Mouse (Mus musculus): ENCODE data around the gene Ddhd1. TPM values are rescaled to one million over a fixed set of nuclear protein-coding genes. Genes with fewer than 3 reads are reported as not detected.

Ddhd1 gene
- total and polyA plus RNA-seq, 3 experiments: 8.5 to 55.2 (median 31.1) TPM

GRCm38 (mm10) chr14:45618351-45618750 is 39.6 kb downstream of the Ddhd1 start:
- DNase-seq (ENCODE audit: low spot score) (no peak), ATAC-seq (ENCODE audit: extremely low read depth, insufficient number of reproducible peaks, low FRiP score, poor library complexity, severe bottlenecking) (no peak)
- Histone ChIP-seq H3K4me3 (ENCODE audit: low read depth, low read length) (no peak overlapping the region), H3K4me1 (ENCODE audit: insufficient read depth, low read depth, low read length) (no peaks in the 10 kb centered on the region), H3K9me3 (replicated peaks) (no peaks in the 10 kb centered on the region), H3K27me3 (ENCODE audit: insufficient read depth, low read length) (no peaks in the 10 kb centered on the region), H3K36me3 (replicated peaks) (peaks cover 58% of the 10 kb centered on the region)
- TF ChIP-seq GATA2 (IDR thresholded peaks at IDR 0.05; ENCODE audit: borderline replicate concordance, low read depth, low read length) (no peak), CTCF (IDR thresholded peaks at IDR 0.05; ENCODE audit: low read depth, low read length) (no peak), TAL1 (conservative IDR thresholded peaks at IDR 0.05; ENCODE audit: low read depth, low read length) (no peak), POLR2AphosphoS5 (IDR thresholded peaks at IDR 0.05; ENCODE audit: insufficient replicate concordance, low read depth, low read length) (no peak), GATA1 (IDR thresholded peaks at IDR 0.05; ENCODE audit: borderline replicate concordance, low read length) (no peak)

GRCm38 (mm10) chr14:45616526-45616925 is 41.4 kb downstream of the Ddhd1 start:
- Histone ChIP-seq H3K4me3 (ENCODE audit: low read depth, low read length) (no peak overlapping the region), H3K27me3 (ENCODE audit: insufficient read depth, low read length) (no peaks in the 10 kb centered on the region), H3K36me3 (replicated peaks) (peaks cover 69% of the 10 kb centered on the region), H3K4me1 (ENCODE audit: insufficient read depth, low read depth, low read length) (no peaks in the 10 kb centered on the region), H3K9me3 (replicated peaks) (no peaks in the 10 kb centered on the region)
- DNase-seq (ENCODE audit: low spot score): no peak
- no peak for ATAC-seq (ENCODE audit: extremely low read depth, insufficient number of reproducible peaks, low FRiP score, poor library complexity, severe bottlenecking)
- TF ChIP-seq TAL1 (conservative IDR thresholded peaks at IDR 0.05; ENCODE audit: low read depth, low read length): no peak
- TF ChIP-seq GATA2 (IDR thresholded peaks at IDR 0.05; ENCODE audit: borderline replicate concordance, low read depth, low read length): no peak
- TF ChIP-seq GATA1 (IDR thresholded peaks at IDR 0.05; ENCODE audit: borderline replicate concordance, low read length): no peak
- no peak for TF ChIP-seq CTCF (IDR thresholded peaks at IDR 0.05; ENCODE audit: low read depth, low read length)
- no peak for TF ChIP-seq POLR2AphosphoS5 (IDR thresholded peaks at IDR 0.05; ENCODE audit: insufficient replicate concordance, low read depth, low read length)

GRCm38 (mm10) chr14:45615776-45616175 is 42.2 kb downstream of the Ddhd1 start:
- ATAC-seq (ENCODE audit: extremely low read depth, insufficient number of reproducible peaks, low FRiP score, poor library complexity, severe bottlenecking) (no peak), DNase-seq (ENCODE audit: low spot score) (no peak)
- Histone ChIP-seq H3K4me1 (ENCODE audit: insufficient read depth, low read depth, low read length) (no peaks in the 10 kb centered on the region), H3K4me3 (ENCODE audit: low read depth, low read length) (no peak overlapping the region), H3K9me3 (replicated peaks) (no peaks in the 10 kb centered on the region), H3K36me3 (replicated peaks) (peaks cover 72% of the 10 kb centered on the region), H3K27me3 (ENCODE audit: insufficient read depth, low read length) (no peaks in the 10 kb centered on the region)
- TF ChIP-seq GATA1 (IDR thresholded peaks at IDR 0.05; ENCODE audit: borderline replicate concordance, low read length) (no peak), POLR2AphosphoS5 (IDR thresholded peaks at IDR 0.05; ENCODE audit: insufficient replicate concordance, low read depth, low read length) (no peak), CTCF (IDR thresholded peaks at IDR 0.05; ENCODE audit: low read depth, low read length) (no peak), TAL1 (conservative IDR thresholded peaks at IDR 0.05; ENCODE audit: low read depth, low read length) (no peak), GATA2 (IDR thresholded peaks at IDR 0.05; ENCODE audit: borderline replicate concordance, low read depth, low read length) (no peak)

DNA sequence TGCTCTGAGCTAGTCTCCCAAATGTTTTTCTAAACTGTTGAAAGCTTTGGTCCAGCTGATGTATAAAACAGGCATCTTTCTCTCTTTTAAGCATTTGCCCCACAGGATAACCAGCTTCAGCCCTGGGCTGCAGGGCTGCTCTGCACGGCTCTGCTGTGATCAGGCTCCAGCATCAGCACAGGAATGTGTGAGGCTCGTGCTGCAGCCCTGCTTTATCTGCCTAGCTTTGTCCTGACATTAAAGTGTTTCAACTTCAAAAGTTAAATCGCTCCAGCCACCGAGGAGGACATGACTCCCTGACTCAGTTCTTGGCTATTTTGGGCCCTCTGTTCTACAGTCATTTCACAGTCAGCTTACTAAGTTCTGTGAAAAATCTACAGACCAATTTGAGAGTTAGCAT is 43.1 kb downstream of the Ddhd1 start:
- DNase-seq (ENCODE audit: low spot score) (no peak), ATAC-seq (ENCODE audit: extremely low read depth, insufficient number of reproducible peaks, low FRiP score, poor library complexity, severe bottlenecking) (no peak)
- peaks cover 73% of the 10 kb centered on the region for H3K36me3 ChIP-seq (replicated peaks)
- H3K4me1 ChIP-seq (ENCODE audit: insufficient read depth, low read depth, low read length): no peaks in the 10 kb centered on the region
- no peaks in the 10 kb centered on the region for H3K27me3 ChIP-seq (ENCODE audit: insufficient read depth, low read length)
- H3K4me3 ChIP-seq (ENCODE audit: low read depth, low read length): no peak overlapping the region
- TF ChIP-seq POLR2AphosphoS5 (IDR thresholded peaks at IDR 0.05; ENCODE audit: insufficient replicate concordance, low read depth, low read length) (no peak), CTCF (IDR thresholded peaks at IDR 0.05; ENCODE audit: low read depth, low read length) (no peak), GATA2 (IDR thresholded peaks at IDR 0.05; ENCODE audit: borderline replicate concordance, low read depth, low read length) (no peak), GATA1 (IDR thresholded peaks at IDR 0.05; ENCODE audit: borderline replicate concordance, low read length) (no peak), TAL1 (conservative IDR thresholded peaks at IDR 0.05; ENCODE audit: low read depth, low read length) (no peak)
- no peaks in the 10 kb centered on the region for H3K9me3 ChIP-seq (replicated peaks)

DNA sequence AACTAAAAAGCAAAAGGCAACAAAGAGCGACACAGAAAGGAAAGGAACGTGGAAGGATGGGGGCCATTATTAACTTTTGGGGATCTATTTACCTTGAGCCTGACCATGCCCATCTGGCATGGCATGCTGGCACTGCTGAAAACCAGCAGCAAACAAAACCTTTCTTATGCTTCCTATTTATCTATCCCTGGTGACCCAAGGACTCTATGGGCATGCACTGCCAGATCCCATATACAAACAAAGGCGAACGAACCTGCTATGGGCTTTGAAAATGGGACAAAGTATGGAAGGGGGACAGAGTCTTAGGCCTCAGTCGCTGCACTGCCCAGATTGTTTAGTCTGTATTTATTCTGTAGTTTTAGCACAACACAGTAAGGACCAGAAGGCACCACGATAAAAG is 43.5 kb downstream of the Ddhd1 start:
- Histone ChIP-seq H3K4me3 (ENCODE audit: low read depth, low read length) (no peak overlapping the region), H3K4me1 (ENCODE audit: insufficient read depth, low read depth, low read length) (no peaks in the 10 kb centered on the region), H3K36me3 (replicated peaks) (peaks cover 75% of the 10 kb centered on the region), H3K9me3 (replicated peaks) (no peaks in the 10 kb centered on the region), H3K27me3 (ENCODE audit: insufficient read depth, low read length) (no peaks in the 10 kb centered on the region)
- ATAC-seq (ENCODE audit: extremely low read depth, insufficient number of reproducible peaks, low FRiP score, poor library complexity, severe bottlenecking) (no peak), DNase-seq (ENCODE audit: low spot score) (no peak)
- TF ChIP-seq POLR2AphosphoS5 (IDR thresholded peaks at IDR 0.05; ENCODE audit: insufficient replicate concordance, low read depth, low read length) (no peak), GATA2 (IDR thresholded peaks at IDR 0.05; ENCODE audit: borderline replicate concordance, low read depth, low read length) (no peak), CTCF (IDR thresholded peaks at IDR 0.05; ENCODE audit: low read depth, low read length) (no peak), TAL1 (conservative IDR thresholded peaks at IDR 0.05; ENCODE audit: low read depth, low read length) (no peak), GATA1 (IDR thresholded peaks at IDR 0.05; ENCODE audit: borderline replicate concordance, low read length) (no peak)

GRCm38 (mm10) chr14:45611654-45612053 is 46.3 kb downstream of the Ddhd1 start:
- DNase-seq (ENCODE audit: low spot score) (no peak), ATAC-seq (ENCODE audit: extremely low read depth, insufficient number of reproducible peaks, low FRiP score, poor library complexity, severe bottlenecking) (no peak)
- H3K36me3 ChIP-seq (replicated peaks): peaks cover 78% of the 10 kb centered on the region
- TF ChIP-seq GATA1 (IDR thresholded peaks at IDR 0.05; ENCODE audit: borderline replicate concordance, low read length) (no peak), GATA2 (IDR thresholded peaks at IDR 0.05; ENCODE audit: borderline replicate concordance, low read depth, low read length) (no peak), TAL1 (conservative IDR thresholded peaks at IDR 0.05; ENCODE audit: low read depth, low read length) (no peak), POLR2AphosphoS5 (IDR thresholded peaks at IDR 0.05; ENCODE audit: insufficient replicate concordance, low read depth, low read length) (no peak)
- no peak overlapping the region for H3K4me3 ChIP-seq (ENCODE audit: low read depth, low read length)
- H3K4me1 ChIP-seq (ENCODE audit: insufficient read depth, low read depth, low read length): no peaks in the 10 kb centered on the region
- no peaks in the 10 kb centered on the region for H3K27me3 ChIP-seq (ENCODE audit: insufficient read depth, low read length)
- no peaks in the 10 kb centered on the region for H3K9me3 ChIP-seq (replicated peaks)
